Mouse (Mus musculus) left cerebral cortex, postnatal 4 days (tissue): ENCODE results near the gene Gaa. TPM values are rescaled to one million over a fixed set of nuclear protein-coding genes. Genes with fewer than 3 reads are reported as not detected.
A peak's percentile ranks its signal among the peaks of the same experiment; 100 is the strongest.
"Not testable (repeated sequence)": the region's sequence is repeated elsewhere in the genome, so short reads cannot be mapped to it uniquely, and the experiment has no call there.

Experiments used
- DNase-seq: peaks from one replicate; pipeline ENCODE4 v3.0.0-alpha.2; 2022
- intact Hi-C: fragments of 180-260 bp; cut with DNase I; formaldehyde crosslinking; loops from one replicate; pipeline ENCODE4 v1.15.1; 2025
- total RNA-seq, 2 experiments: library from RNA; stranded (reverse); gene quantifications; 2 replicates each; pipeline ENCODE4 v1.2.3; 2021

Gene Gaa
- 100 to 1,000 TPM in 1 of 2 experiments, 10 to 100 TPM in 1; 86.9 to 104 TPM for total RNA-seq

DNA sequence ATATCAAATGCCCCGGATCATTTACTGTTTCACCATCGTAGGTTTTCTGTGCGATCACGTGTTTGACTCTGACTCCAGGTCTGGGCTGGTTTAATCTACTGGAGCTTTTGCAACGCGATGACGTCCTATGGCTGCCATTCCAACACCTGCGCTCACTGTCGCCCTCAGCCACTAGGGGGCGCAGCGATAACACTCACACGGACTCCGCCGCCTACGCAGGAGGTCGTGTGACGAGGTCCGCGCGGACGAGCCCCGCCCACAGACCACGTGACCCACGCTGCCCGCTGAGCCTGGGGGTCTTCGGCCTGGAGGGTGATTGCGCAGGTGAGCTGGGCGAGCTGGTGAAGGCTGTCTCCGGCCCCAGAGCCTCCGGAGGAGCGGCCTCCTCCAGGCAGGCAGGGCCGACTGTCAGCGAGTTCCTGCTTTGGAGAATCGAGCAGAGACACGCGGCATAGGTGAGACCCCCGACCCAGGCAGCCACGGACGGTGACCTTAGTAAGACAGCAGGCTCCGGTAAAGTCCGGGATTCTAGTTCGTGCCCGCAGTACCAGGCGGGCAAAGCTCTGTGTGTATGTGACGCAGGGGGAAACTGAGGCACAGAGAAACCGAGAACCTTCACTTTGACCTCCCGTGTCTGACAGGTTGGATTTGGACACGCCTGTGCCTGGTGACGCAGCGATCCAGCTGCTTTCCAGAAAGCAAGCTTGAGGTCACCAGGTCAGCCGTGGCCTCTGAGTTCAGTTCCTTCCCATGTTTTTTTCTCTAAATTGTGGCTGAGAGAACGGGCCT is at the start of gene Gaa:
TSS of gene Gaa (plus strand) at position 120 of the 789 bp plus-strand sequence.
- intact Hi-C loops: no loop called here
- DNase-seq: peak; percentile 96

DNA sequence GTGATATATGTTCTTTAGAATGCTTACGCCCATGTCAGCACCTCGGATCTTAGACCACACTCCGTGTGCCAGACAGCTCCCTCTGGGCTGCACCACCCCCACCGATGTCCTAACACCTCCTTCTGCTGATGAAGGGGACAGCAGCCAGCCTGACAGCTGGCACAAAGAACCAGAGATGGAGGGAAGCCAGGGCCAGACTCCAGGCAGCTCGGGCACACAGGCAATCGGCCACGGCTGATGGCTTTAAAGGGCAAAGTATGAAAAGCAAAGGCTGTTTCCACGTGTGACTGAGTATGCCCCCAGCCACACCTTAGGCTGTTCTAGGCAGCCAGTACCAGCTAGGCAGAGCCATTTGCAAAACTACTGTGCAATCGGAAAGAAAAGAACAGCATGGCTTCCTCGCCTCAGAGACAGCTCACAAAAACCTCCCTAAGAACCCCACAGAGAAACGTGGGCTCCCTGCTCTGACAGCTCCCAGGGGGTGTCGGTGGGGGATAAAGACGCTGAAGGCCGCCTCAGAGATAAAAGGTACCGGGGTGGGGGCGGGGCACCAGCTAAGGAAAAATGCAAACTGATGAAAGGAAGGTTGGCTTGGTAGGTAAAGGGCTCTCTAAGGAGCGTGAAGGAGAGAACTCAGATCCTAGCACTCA is 47.7 kb upstream of the Gaa start:
- DNase-seq: peak; percentile 94
- intact Hi-C loops: no loop called here

DNA sequence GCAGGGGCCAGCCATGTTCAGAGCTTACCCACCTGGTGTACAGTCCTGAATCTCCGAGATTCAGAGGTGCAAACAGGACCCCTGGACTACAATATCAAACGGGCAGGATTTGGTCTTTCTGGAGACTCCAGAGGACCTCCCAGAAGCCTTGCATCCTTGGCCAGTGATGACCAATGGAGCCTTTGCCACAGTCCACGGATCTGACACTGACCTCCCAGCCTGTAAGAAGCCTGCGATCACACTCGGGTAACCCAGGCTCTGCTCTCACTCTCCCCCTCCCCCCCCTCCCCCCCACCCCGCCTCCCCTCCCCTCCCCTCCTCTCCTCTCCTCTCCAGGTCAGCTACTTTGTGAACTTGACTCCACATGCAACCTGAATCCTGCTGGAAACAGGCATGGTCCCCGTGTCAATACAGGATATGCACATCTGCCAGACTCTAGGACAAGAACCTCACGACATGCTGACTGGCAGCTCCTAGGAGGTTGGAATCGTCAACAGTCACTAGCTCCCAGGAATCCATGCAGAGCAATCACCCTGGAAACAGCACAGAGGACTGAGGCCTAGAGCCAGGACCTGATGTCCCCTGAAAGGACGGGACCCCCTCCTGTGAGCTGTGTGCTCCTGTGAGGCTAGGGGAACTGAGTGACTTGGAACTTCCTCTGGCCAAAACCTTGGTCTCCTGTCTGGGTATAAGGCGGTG is 45.7 kb upstream of the Gaa start:
- intact Hi-C loops: no loop called here
- peak; percentile 43 for DNase-seq

DNA sequence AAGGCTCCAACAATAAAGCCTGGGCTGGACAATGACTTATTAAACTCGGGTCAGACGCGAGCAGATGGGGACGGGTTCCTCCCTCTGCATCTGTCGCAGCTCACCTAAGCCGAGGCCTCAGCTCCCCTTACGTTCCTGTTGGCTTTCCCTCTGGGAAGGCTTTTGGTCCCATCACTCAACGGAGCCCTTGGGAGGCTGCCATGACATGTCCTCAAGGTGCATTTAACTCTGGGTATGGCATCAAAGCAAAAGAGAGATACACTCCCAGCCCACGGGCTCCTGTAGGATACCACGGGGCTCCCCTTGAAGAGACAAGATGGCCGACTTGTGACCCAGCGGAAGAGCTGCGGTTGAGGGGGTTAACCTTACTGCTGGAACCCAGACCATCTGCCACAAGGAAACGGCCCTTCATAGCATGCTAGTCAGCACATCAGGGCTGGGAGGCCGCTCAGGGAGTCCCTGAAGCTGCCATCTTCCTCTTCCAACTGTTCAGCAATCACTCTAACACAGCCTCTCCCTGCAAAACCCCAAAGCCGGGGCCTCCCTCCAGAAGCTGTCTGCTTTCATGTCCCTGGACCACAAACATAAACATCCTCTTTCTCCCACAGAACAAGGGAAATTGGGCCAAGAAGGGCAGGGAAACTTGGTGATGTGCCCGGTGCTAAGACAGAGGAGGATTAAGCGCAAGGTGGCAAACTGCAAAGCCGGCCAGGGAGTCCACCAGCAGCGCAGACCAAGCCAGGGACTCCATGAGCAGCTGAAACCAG is 44.4 kb upstream of the Gaa start:
- intact Hi-C loops: no loop called here
- DNase-seq: peak; percentile 78

DNA sequence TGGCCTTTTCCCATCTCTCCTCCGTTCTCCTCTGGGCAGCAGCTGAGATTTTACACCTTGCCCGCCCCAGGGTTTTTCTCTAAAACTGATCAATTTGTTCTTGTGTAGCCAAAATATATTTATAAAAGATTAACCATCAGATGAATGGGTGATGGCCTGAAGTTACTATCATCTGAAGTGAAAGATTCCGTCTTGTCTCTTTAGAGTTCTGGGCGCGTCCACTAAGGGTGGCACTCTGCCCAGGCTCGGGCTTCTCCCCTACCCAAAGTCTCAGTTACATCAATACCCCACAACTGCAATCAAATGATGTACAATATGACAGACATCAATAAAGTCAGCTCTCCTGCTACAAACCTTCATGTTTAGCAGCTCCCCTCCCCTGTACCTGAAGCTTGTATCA is 42.8 kb upstream of the Gaa start:
- DNase-seq: no peak
- intact Hi-C loops: no loop called here

DNA sequence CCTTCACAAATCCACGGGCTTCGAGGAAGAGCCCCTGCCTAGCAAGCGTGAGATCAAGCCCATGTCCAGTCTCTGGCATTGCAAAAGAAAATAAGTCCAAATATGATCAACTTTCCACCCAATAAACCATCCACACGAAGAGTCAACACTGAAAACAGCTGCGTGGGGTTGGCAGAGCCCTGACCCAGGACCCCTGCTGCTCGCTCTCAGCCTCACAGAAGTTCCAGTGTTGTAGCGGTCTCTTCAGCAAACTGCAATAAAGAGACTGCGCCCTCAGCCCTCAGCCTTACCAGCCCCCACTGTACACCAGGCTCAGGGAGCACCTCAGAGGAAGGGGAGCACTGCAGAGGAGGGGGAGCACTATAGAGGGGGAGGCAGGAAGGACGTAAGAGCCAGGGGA is 42.1 kb upstream of the Gaa start:
- intact Hi-C loops: no loop called here

DNA sequence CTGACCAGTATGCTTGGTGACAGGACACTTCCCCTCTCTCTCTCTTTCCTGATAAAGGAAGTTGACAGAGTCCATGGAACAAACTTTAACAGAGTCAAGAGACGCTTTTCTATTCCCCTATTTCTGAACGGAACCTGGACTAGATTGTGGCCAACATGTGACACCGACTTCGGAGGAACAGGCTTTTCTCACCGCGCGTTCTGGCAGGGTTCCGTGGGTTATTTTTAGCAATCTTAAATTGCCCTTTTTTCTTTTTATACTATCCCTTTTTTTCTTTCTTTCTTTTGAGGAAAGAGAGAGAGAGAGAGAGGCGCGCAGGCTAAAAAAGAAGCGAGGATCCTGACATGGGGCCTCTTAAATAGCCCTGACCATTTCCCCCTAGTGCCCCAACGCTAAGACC is 40.1 kb upstream of the Gaa start:
- intact Hi-C loops: no loop called here
- no peak for DNase-seq

More for the DNA sequence above, 42.1 kb upstream of the Gaa start:
- no peak for DNase-seq

DNA sequence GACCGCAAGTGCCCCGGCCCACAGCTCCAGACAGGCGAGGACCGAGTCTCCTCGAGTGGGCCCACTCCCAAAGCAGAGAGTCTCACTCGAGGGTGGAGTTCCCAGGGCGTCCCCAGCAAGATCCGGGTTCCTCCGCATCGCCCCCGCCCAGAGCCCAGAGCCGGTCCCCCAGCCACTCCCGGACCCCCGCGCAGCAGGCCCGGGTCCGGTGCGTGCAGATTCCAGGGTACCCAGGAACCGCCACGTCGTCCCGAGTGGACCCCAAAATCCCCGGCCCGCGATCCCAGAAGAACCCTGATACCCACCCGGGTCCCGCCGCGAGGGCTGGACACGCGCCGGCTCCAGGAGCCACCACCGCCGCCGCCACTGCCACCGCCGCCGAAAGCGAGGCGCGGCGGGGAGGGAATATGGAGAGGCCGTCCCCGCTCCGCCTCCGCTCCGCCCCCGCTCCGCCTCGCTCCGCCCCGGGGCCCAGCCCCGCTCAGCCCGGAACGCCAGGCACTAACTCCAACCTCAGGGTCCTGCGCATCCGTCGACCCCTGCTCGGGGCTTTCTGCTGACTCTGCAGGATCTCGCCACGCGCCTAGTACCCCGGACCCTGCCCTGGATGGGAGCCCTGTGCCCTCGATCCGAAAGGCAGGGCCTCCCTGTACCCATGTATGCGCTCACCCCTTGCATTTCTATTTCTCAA is 39.5 kb upstream of the Gaa start, which contains the start of the genes Tbc1d16 and Ccdc40:
TSS of gene Tbc1d16 (minus strand) at position 409 of the 691 bp plus-strand sequence.
TSS of gene Ccdc40 (plus strand) at position 482 of the 691 bp plus-strand sequence.
- intact Hi-C loops: no loop called here
- DNase-seq: peak; percentile 76

DNA sequence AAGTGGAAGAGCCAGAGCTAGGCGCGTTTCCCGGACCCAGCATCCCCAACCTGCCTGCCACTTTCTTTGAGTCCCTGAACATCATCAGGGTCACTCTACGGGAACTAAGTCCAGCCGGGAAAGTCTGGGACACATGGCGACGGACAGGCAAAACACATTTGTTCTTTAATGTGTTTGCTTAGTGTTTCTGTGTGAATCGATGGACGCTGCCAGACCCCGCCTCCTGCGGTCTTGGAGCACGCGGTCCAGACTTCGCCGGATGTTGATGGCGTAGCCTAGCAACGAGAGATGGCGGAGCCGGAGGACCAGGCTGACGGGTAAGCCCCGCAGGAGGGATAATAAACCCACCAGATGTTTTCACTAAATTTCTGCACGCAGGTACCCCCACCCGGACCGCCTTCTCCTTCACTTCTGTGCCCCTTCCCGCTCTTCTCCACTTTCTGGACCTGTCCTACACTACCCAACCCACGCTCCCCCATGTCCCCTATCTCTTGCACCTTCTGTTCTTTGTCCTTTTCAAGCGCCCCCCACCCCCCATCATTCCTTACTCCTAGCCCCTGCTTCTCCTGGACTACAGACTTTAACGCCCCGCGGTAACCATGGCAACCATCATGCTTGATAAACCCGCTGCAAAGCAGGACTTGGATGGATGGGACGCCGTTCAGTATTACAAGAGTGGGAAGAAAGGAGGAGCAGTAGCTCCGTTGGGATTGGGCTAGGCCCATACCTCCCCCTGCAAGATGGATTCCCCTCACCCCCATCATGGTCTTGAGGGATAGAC is 38.7 kb upstream of the Gaa start:
- peak; percentile 79 for DNase-seq
- intact Hi-C loops: no loop called here

DNA sequence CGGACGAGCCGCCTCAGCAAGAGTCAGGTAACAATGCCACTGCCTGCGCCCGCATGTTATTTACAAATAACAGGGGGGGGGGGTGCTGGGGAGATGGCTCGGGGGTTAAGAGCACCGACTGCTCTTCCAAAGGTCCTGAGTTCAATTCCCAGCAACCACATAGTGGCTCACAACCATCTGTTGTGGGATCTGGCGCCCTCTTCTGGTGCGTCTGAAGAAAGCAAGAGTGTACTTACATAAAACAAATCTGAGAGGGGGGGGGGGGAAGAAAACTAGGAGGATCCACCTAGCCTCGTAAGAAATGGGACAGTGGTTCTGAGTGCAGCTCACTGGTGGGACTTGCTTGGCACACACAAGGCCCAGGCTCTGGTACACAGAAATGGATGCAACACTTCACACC is 32.9 kb upstream of the Gaa start:
- DNase-seq: no peak
- intact Hi-C loops: no loop called here

DNA sequence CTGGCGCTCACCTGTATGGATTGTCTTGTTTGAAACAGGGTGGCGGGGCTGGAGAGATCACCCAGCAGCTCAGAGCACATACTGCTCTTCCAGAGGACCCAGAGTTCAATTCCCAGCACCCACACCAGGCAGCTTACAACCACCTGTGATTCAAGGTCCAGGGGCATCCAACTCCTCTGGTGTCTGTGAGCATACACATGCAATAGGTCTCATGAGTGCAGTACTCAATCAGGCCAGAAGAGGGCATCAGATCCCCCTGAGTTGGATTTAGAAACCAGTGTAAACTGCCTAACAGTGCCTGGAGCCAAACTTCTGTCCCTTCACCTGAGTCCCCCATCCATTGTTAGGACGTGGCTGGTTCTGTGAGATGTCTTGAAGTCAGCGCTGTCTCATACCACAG is 32.1 kb upstream of the Gaa start:
- intact Hi-C loops: no loop called here
- peak; percentile 74 for DNase-seq

DNA sequence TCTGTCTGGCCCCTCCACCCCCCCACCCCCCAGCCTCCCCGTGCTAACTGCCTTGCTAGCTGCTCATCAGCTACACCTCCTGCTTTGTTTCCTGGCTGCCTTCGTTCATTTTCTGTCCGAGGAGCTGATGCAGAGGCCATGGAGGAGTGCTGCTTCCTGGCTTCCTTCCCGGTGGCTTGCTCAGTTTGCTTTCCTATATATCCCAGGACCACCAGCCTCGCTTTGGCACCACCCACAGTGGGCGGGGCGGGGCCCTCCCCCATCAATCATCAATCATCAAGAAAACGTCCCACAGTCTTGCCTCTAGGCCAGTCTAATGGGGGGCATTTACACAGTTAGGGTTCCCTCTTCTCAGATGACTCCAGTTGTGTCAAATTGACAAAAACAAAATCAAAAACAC is 31.3 kb upstream of the Gaa start:
- DNase-seq: no peak
- intact Hi-C loops: no loop called here

DNA sequence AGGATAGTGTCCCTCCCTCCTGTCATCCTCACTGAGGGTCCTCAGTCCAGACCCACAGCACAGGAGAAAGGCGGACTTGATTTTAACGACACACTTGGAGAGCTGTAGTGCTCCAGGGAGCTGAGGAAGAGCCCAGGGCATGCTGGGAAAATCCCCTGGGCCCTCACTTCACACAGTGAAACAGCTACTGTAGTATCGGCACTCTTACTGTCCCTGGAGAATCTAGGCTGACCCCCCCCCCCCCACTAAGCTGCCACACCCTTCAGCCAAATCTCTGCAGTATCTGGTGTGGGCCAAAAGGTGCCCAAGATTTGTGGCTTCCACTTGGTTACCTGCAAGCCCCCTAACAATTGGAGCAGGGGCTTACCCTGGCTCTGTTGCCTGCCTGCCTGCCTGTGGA is 30.7 kb upstream of the Gaa start:
- intact Hi-C loops: no loop called here
- DNase-seq: no peak

DNA sequence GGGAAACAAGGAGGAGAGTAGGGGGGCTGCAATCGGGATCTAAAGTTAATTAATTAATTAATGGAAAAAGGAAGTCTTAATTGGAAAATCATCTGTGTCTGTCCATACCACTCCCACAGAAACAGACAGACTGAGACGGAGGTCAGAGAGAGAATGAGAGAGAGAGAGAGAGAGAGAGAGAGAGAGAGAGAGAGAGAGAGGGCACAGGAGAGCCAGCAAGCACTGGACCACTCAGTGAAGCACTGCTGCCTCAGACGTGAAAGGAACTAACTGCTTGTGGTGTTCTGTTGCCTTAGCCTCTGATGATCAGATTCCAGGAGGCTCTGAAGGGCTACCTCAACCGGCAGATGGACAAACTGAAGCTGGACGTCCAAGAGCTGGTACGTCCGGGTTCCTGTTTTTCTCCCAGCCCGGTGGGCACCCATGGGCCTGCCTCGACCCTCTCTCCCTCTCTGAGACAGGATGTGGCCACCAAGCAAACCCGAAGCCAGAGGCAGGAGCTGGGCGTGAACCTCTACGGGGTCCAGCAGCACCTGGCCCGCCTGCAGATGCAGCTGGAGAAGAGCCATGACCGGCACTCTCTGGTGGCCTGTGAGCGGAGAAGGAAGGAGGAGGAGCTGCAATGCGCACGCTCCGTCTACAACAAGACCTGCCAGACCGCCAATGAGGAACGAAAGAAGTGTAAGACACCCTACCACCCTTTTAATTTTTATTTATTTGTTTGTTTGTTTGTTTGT is 30.0 kb upstream of the Gaa start:
- intact Hi-C loops: no loop called here
- DNase-seq: no peak

DNA sequence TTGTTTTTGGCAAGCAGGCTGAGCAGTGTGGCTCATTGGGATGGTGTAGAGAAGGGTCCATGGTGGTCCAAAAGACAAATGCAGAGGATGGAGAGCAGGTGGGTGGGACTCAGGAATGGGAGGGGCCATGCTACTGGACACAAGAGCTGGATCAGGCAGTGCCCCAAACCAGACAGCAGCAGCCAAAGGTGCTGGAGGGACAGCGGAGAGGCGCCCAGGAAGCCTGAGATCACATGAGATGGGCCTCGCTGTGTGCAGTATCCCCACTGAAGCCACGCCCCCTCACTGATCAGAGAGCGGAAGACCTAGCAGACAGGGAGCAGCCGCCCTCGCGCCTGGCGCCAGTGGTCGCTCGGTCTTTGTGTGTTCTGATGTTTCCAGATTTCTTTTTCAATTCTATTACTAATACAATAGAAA is 29.4 kb upstream of the Gaa start:
- DNase-seq: peak; percentile 48
- intact Hi-C loops: no loop called here

DNA sequence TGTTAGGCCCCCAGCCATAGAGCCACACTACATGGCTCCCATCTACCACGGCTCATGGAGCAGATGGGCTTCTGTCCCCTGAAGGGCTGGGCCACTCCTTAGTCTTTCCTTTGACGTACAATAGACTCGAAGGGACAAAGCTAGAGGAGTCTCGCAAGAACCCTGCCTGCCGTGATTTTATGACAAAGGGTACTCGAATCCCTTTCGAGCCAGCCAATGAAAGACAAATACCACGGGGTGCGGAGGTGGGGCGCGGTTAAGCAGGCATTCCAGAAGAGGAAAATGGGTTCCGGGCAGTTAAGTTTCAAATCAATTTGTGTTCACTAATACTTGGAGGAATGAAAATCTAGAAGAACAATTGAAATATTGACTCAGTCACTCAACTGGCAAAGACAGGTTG is 28.2 kb upstream of the Gaa start:
- no peak for DNase-seq
- intact Hi-C loops: no loop called here

DNA sequence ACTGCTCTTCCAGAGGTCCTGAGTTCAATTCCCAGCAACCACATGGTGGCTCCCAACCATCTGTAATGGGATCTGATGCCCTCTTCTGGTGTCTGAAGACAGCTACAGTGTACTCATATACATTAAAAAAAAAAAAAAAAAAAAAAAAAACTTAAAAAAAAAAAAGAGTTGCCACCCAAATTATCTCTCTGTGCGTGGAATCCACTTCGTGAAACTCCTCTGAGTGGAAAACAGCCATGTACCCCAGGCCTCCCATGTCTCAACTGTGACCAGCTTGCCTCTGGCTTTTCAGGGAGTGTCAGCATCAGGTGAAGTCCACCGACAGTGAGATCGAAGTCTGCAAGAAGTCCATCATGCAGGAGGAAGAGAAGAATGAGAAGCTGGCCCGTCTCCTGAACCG is 22.1 kb upstream of the Gaa start:
- DNase-seq, intact Hi-C loops: not testable (repeated sequence)

DNA sequence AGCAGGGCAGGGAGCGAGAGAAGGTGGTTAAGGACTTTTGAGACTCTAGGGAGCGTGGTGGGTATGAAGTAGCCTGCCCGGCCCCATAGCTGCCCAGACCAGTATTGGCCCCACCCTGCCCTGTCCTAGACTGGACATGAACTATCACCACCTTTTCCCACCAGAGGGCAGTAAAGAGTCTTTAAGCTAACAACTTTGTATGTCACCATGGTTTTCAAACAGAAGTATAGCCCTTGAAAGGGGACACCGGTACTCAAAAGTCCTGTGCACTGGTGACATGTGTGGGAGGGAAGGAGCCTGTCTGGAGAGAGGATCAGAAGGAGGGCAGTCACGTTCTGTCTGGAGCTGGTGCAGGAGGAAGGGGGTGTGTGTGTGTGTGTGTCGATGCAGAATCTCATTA is 18.7 kb upstream of the Gaa start:
- intact Hi-C loops: no loop called here
- peak; percentile 60 for DNase-seq

DNA sequence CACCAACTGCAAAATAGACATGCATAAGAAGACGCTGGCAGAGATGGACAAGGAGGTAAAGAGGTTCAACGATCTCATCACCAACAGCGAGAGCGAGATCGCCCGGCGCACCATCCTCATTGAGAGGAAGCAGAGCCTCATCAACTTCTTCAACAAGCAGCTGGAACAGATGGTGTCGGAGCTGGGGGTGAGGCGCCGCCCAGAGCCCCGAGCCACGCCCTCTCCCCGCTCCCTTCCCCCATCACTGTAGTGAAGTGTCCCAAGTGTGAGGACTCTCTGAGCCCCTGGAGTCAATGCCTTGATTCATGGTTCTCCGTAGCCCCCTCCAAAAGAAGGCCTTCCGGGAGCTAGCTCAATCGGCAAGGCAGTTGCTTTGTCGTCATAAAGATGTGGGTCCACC is 16.7 kb upstream of the Gaa start:
- intact Hi-C loops: no loop called here

More for the DNA sequence above, 16.7 kb upstream of the Gaa start:
- DNase-seq: no peak
